Mouse (Mus musculus) ES-E14 (cell line): ENCODE measurements around the gene Susd1.

ENCODE experiments used
- CHD2 ChIP-seq: IDR thresholded peaks from 2 replicates; pipeline ENCODE4 v1.6.1; 2014; ENCODE audit warnings: mild to moderate bottlenecking, low read depth, low read length, inconsistent platforms
- HCFC1 ChIP-seq: IDR thresholded peaks from 2 replicates; pipeline ENCODE4 v1.6.1; 2012; ENCODE audit warnings: low read length, inconsistent platforms, borderline replicate concordance; ENCODE audit not compliant: insufficient read depth
- ZC3H11A ChIP-seq: IDR thresholded peaks from 2 replicates; pipeline ENCODE4 v1.6.1; 2012; ENCODE audit warnings: low read depth, mild to moderate bottlenecking, inconsistent platforms, low read length, borderline replicate concordance
- ZNF384 ChIP-seq: IDR thresholded peaks from 2 replicates; pipeline ENCODE4 v1.6.1; 2012; ENCODE audit warnings: low read depth, low read length, inconsistent platforms

- TF ChIP-seq ZC3H11A (no peak), ZNF384 (no peak), CHD2 (no peak), HCFC1 (no peak)
Measured at GRCm38 (mm10) chr4:59273342-59273741, 165.1 kb downstream of the Susd1 start.
